Mouse (Mus musculus) right cerebral cortex, postnatal 10 days (tissue): ENCODE measurements around the gene Grik1.

ENCODE experiments used
- DNase-seq, 2 experiments: peaks; one replicate each; pipeline ENCODE4 v3.0.0; 2021; ENCODE audit warnings: low spot score in 2 of 2

The Grik1 gene

DNA sequence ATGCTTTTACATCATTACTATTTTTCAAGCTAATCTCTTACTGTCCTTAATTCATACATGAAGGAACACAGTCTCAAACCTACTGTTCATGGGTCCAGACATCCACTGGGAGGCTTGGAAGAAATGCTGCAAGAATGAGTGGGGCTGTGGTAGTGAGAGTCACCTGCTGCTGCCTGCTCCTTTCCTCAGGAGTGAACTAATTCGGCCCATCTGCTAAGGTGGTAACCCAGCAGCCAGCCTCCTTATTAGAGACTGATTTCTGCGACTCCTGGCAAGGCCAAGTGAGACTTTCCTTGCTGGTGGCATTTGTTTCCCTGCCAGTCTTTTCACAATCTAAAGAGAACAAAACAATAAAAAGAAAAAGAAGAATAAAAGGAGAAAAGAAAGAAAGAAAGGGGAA, 147.9 kb downstream of the Grik1 start:
- DNase-seq: no peak

- no peak for DNase-seq
These were observed 148.5 kb downstream of the Grik1 start for GRCm38 (mm10) chr16:88141594-88141993.

GRCm38 (mm10) chr16:88138913-88139312, 151.2 kb downstream of the Grik1 start:
- no peak for DNase-seq

- DNase-seq: no peak
These were observed 157.1 kb downstream of the Grik1 start for GRCm38 (mm10) chr16:88132919-88133318.

- no peak for DNase-seq
These were observed 159.0 kb downstream of the Grik1 start for GRCm38 (mm10) chr16:88131103-88131502.

- no peak for DNase-seq
These were observed 165.0 kb downstream of the Grik1 start for GRCm38 (mm10) chr16:88125098-88125497.

DNA sequence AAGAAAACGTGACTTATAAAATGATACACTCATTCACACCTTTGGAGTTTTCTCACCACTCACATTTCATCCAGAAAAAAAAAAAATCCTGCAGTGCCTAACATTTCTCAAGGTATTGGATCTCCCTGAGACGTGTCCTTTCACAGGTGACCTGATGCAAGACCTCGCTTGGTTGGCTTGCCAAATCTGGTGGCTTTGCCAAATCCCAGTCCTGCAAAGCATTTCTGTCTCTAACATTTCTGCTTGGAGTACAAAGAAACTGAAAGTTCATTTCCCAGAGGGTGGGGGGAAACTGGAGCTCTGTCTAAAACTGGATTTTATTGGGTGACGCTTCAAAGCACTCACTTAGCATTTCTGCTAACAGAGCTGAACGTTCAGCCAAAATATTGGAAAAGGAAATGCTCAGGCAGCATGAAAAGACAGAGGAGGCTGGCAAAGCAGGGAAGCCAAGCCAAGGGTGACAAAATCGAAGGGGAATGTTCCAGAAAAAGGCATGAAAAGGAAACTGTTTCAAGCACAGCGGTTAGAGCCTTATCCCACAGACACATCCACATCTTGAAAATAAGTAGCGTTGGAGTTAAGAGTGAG, 177.4 kb downstream of the Grik1 start:
- peak; percentile 38 to 45 for DNase-seq

- no peak for DNase-seq
These were observed 178.6 kb downstream of the Grik1 start for GRCm38 (mm10) chr16:88111459-88111858.

DNA sequence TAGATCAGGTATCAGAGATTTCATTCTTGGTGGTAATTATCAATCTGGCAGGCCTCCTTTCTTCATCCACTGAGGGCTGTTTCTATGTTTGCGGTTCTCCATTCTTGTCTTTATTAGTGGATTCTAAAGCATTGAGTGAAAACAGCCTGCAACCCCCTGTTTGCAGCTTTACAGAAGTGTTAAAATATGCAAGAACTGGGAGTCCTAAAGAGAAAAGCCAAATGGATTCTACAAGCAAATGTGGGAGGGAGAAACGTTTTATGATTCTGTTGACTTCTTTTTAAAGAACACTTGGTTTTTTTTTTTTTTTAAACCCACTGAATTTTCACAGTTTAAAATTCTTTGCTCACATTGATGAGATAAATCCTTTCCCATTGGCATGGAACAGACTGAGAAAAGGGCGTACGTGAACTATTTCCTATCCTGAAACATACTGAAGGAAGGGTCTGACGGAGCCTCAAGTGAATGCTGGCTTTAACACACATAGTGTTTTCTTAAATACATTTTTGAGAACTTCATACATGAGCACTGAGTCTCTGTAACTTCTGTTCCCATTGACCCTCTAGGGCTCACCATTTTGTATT, 195.8 kb downstream of the Grik1 start:
- peak in 1 of 2 experiments; percentile 40 for DNase-seq

DNA sequence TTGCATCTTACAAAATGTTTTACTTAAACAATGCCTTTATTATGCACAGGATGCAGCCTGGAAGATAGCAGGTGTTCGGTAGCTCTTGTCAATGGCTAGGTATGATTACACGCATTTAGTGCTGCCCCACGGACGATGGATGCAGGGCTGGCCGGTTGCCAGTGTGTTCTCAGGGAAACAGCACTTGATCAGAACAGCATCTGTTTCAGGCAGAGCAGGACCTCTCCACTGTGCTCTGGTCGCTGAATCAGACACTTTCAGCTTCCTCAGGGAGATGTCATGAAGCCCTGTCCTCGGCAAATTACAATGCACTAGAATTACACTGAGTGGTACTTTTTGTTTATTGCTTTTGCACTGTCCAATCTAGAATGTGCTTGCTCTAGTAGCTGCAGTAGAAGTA, 202.8 kb downstream of the Grik1 start:
- peak in 1 of 2 experiments; percentile 26 for DNase-seq

GRCm38 (mm10) chr16:88074716-88075115, 215.3 kb downstream of the Grik1 start:
- DNase-seq: peak; percentile 29 to 34

DNA sequence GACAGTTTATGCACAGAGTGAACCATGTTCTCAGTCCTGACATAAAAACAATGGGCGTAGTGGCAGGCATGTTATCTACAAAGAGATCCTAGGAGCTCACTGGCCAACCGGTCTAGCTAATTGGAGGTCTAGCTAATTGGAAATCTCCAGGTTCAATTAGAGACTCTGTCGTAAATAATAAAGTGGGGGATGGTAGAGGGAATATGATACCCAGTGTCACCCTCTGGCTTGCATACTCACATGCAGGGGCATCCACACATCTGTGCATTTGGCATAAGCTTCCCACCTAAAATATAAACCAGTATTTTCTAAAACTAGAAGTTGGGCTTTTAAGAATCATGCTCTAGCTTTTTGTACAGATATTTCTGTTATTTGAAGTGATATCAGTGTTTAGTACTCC, 229.1 kb downstream of the Grik1 start:
- DNase-seq: no peak

DNA sequence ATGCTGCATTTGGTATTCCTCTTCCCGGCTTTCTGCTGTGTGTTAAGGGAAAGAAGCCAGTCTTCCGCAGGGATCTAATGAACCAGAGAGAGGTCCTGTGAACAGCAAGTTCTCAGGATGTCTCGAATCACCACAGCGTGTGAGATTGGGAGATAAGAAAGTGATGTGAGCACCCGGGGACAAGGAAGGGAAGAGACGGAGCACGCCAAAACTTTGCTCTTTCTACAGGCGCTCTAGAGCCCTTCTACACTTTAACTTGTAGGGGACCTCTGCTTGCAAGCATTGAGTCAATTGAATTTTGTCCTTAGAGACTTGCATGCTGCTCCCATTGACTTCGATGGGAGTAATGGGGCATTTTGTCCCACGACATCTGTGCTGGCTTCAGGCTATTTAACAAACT, 241.9 kb downstream of the Grik1 start:
- no peak for DNase-seq

DNA sequence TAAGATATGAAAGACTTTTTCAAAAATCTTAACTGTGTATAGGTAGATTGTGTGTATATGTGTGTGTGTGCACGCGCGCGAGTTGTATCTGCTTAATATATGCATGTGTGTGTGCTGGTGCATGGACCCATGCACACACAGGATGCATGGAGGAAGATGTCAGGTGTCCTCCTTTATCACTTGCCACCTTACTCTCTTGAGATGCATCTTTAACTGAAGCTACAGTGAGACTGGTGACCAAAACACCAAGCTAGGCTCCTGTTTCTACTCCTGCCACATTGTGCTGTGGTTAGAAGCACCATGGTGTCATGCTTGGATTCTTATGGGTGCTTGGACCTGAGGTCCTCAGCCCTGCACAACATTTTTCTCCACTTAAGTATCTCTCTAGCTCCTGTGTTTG, 245.7 kb downstream of the Grik1 start:
- no peak for DNase-seq

DNA sequence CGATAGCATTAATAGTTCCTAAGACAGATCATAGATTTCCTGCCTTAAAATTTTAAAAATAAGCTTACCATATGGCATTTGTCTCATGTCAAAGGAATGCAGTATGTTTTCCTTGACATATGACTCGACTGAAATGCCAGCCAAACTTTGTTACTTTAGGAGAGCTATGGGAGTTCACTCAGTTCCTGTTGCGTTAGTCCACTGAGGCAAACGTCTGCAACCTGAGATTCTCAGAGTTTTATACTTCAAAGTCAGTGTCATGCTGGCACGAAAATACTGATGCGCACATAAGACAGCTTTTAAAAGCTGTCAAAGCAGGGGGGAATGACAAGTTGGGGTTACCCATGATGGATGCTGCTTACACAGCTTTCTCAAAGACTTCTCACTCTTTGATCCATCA, 247.6 kb downstream of the Grik1 start:
- DNase-seq: no peak

DNA sequence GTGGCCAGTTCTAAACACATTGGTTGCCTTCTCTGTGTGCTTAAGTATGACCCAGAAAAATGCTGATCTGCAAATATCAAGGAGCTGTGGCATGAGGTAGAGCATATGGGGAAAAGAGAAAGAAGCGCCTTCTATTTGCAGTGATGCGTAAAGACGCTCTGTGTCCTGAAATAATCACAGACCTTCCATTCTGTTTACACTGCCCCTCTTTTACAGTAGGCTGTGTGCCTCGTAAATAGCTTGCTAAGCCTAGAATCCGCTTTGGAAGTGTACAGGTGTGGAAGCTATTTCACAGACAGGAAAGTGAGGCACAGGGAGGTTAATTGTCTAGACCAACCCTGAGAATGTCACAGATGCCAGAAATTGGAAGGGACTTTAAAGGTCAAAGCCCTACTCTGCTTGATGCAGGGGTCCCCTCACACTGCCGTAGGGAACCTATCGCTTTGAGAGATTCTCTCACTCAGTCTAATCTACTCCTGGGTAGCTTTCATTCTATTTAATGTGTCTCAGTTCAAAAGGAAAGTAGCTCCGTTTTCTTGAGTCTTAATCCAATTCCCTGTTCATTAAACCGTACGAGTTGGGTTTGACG, 251.5 kb downstream of the Grik1 start:
- DNase-seq: no peak

GRCm38 (mm10) chr16:87988805-87989204, 301.3 kb downstream of the Grik1 start:
- peak; percentile 38 to 39 for DNase-seq

DNA sequence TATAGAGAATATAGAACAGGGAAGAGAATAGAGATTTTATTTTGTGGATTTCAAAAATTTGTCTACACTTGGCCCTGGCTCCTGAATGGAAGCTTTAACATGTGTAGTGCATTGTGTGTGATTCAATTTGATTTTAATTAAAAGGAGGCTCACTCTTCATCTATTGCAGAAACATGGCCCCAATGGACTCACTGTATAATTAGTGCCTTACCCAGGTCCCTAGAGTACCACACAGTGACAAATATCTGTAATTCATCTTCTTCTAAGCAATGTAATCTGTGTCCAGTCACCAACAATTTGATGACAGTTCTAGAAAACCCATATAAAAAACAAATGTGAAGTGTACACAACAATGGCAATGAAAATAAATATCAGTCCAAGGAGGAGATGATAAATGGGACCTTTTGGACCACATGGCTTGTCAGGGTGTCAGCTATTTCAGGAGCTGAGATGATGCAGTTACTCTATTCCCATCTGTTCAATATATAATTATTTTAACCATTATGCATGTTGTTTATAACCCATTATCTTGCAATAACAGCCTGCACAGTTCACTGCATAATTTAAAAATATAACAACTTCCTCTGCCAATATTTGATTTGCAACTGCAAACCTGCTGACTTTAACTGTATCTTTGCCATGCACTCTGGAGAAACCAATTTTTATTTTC, 305.7 kb downstream of the Grik1 start:
- no peak for DNase-seq

DNA sequence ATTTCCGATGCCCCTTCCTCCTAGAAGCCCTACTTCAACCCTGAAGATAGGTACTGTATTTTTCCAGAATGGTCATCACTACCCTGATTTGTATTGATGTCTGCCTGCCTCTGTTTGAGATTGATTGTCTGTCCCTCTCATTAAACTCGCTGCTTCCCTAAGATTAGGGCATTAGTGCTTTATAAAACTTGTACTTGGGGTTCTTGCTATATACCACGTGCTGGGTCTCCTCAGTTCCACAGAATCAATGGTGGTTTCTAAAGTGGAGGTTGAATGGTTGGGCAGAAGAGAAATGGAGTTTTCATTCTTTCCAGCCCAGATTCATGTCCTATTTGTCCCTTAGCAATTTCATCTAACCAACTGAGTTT, 316.0 kb downstream of the Grik1 start:
- no peak for DNase-seq

GRCm38 (mm10) chr16:87973394-87974075, 316.5 kb downstream of the Grik1 start:
- DNase-seq: no peak

GRCm38 (mm10) chr16:87971911-87972310, 318.2 kb downstream of the Grik1 start:
- no peak for DNase-seq

GRCm38 (mm10) chr16:87969936-87970335, 320.1 kb downstream of the Grik1 start:
- peak; percentile 27 for DNase-seq
